Mouse (Mus musculus): ENCODE measurements around the gene Lrrc8c.

GRCm38 (mm10) chr5:105614000-105614399, 94.8 kb downstream of the Lrrc8c start:
- TF ChIP-seq CTCF (IDR thresholded peaks at IDR 0.05; ENCODE audit: control insufficient read depth, insufficient read depth, low read length) = no peak
- TF ChIP-seq POLR2A (IDR thresholded peaks at IDR 0.05; ENCODE audit: borderline replicate concordance, control insufficient read depth, low read depth, low read length) = no peak

Measured in bone marrow, adult 2 months (tissue).